Mouse (Mus musculus) lung, adult 2 months (tissue): ENCODE results near the gene Sash1. TPM values are rescaled to one million over a fixed set of nuclear protein-coding genes. Genes with fewer than 3 reads are reported as not detected.
A peak's percentile ranks its signal among the peaks of the same experiment; 100 is the strongest.

Experiments
- DNase-seq: peaks from one replicate; pipeline ENCODE4 v3.0.0; 2022
- H3K4me1 ChIP-seq: fragments of 200-500 bp; 2 replicates; pipeline ENCODE4 v1.6.1; 2011; ENCODE audit warnings: low read length; ENCODE audit not compliant: control insufficient read depth, insufficient read depth
- H3K4me3 ChIP-seq: fragments of 200-500 bp; replicated peaks from 2 replicates; pipeline ENCODE3; 2011; ENCODE audit warnings: low read depth, mild to moderate bottlenecking, control low read depth, low read length; ENCODE audit errors: extremely low read depth
- CTCF ChIP-seq: fragments of 200-500 bp; IDR thresholded peaks from 2 replicates; pipeline ENCODE4 v1.5.1; 2011; ENCODE audit warnings: mild to moderate bottlenecking, low read length, control low read depth; ENCODE audit not compliant: insufficient read depth
- POLR2A ChIP-seq: fragments of 200-500 bp; IDR thresholded peaks from 2 replicates; pipeline ENCODE4 v1.6.1; 2011; ENCODE audit warnings: low read depth, mild to moderate bottlenecking, control low read depth, low read length, borderline replicate concordance; ENCODE audit errors: extremely low read depth
- WGBS: fragments of 180-500 bp; shearing (Covaris S2); methylation state at CpG from one replicate; pipeline ENCODE4 v1.1.7; 2018; 5-methylcytosine and 5-hydroxymethylcytosine counted together
- polyA plus RNA-seq: library from polyadenylated mRNA; depleted of rRNA; stranded (reverse); fragments of >200 nt; gene quantifications from 2 replicates; pipeline ENCODE4 v1.2.3, GENCODE M21; 2012

Gene Sash1
- polyA plus RNA-seq, 1 experiment = 34.9 TPM

DNA sequence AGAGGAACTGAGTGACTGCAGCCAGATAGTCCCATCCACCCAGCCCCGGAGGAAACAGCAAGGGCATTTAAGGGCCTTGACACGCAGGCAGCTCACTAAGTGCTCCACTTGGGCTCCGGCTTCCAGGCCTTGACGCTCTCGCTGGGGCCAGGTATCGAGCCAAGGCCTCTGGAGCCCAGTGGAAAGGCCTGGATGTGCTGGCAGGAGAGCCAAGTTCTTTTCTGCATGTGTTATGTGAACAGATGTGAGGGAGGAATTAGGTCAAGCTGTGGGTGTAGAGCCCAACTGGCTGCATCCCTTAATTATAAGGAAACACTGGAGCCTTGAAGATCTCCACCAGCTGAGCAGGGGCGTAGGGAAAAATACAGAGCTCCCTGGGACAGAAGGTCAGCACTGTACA is 133.4 kb downstream of the Sash1 start:
- Histone ChIP-seq H3K4me1 (peaks cover 6% of the 10 kb centered on the region), H3K4me3 (no peak overlapping the region)
- no peak for TF ChIP-seq CTCF
- TF ChIP-seq POLR2A = no peak
- 59% methylated on average over 7 of the region's 7 CpGs for WGBS
- no peak for DNase-seq

DNA sequence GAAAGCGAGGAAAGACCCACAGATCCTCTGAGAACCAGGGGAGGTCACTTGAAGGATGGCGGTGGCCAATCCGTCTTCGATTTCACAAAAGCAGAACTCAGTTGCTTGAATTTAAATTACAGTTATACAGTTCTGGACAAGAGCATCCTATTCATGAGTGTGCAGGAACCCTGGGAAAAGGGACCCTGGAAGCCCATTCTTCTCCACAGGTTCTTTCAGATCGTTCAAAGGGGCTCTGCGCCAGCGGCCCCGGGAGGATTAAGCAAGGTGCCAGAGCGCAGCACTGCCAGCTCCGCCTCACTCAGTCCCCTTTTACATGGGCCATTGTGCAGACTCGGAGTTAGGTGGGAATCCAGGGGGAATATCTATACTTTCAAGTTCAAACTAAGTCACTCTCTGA is 136.3 kb downstream of the Sash1 start:
- WGBS = 75% methylated on average over 11 of the region's 11 CpGs
- no peak for DNase-seq
- Histone ChIP-seq H3K4me1 (no peaks in the 10 kb centered on the region; the same call in 1 of the 2 replicates), H3K4me3 (no peak overlapping the region)
- TF ChIP-seq POLR2A (no peak), CTCF (no peak)

DNA sequence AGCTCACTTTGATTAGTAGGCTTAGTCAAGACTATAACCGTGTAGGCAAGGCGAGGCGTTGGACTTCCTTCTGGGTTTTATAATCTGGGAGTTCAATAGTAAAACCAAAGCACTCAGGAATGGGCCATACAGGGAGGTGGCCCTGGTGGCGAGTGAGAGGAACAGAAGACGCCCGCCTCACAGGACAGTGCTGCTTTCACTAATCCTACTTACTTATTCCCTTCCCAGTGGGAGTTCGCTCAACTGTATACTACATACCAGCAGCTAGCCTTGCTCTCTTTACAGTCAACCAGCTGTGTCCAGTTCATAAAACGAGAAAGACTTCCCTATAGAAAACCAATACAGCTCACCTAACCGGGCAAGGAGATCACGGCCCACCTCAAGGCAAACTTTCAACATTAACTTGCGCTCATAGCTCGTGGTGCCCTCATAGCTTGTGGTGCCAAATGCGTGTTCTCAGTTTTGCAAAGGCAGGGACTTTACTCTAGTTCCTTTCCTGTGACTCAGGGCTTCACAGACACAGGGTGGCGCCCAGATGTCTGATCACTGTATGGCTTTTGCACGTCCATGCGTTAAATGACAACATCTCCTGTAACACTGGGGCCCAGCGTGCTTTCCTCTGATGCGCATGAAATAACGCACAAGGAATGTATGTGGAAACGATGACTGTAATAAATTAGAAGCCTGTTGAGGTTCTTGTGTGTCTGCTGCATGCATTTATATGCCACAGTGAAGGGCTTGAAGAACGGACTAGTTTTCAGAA is 138.2 kb downstream of the Sash1 start:
- TF ChIP-seq CTCF (no peak), POLR2A (no peak)
- H3K4me1 ChIP-seq = no peaks in the 10 kb centered on the region; the same call in 1 of the 2 replicates
- WGBS = 88% methylated on average over 21 of the region's 21 CpGs
- no peak overlapping the region for H3K4me3 ChIP-seq
- DNase-seq = no peak

- no peaks in the 10 kb centered on the region for H3K4me1 ChIP-seq
- TF ChIP-seq CTCF = no peak
- TF ChIP-seq POLR2A = no peak
- DNase-seq = no peak
- no peak overlapping the region for H3K4me3 ChIP-seq
- WGBS = 63% methylated on average over 14 of the region's 14 CpGs
These were observed 139.7 kb downstream of the Sash1 start for GRCm38 (mm10) chr10:8746082-8746696.

GRCm38 (mm10) chr10:8742872-8743271 is 143.0 kb downstream of the Sash1 start:
- Histone ChIP-seq H3K4me3 (no peak overlapping the region), H3K4me1 (no peaks in the 10 kb centered on the region)
- 29% methylated on average over 2 of the region's 2 CpGs for WGBS
- TF ChIP-seq CTCF = peak; percentile 75
- no peak for TF ChIP-seq POLR2A
- DNase-seq = peak; percentile 66

DNA sequence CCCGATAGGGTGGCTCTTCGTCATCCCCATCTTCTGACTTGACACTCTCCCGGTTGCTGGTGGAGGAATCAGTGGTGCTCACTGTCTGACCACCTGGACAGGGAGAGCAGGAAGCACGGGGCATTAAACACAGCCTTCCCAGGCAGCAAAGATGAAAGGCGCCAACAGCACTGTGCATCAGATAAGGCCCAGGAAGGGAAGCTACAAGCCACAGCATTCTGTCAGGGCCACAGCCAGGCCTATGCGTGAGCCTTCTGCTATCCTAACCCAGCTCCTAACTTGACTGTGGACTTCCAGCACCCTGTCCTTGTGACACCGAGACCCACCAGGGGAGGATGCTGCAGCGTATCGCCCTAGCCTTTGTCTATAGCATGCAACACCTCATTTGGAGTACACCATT is 144.4 kb downstream of the Sash1 start:
- WGBS = 77% methylated on average over 9 of the region's 9 CpGs
- TF ChIP-seq POLR2A (no peak), CTCF (no peak)
- no peaks in the 10 kb centered on the region for H3K4me1 ChIP-seq
- DNase-seq = no peak
- H3K4me3 ChIP-seq = no peak overlapping the region

GRCm38 (mm10) chr10:8740797-8741196 is 145.1 kb downstream of the Sash1 start:
- Histone ChIP-seq H3K4me3 (no peak overlapping the region), H3K4me1 (no peaks in the 10 kb centered on the region)
- no peak for TF ChIP-seq POLR2A
- TF ChIP-seq CTCF = no peak
- WGBS = 79% methylated on average over 5 of the region's 5 CpGs
- no peak for DNase-seq

- DNase-seq = no peak
- TF ChIP-seq POLR2A (no peak), CTCF (no peak)
- no peaks in the 10 kb centered on the region for H3K4me1 ChIP-seq
- 83% methylated on average over 34 of the region's 34 CpGs for whole genome bisulfite sequencing
- H3K4me3 ChIP-seq = no peak overlapping the region
These were observed 156.2 kb downstream of the Sash1 start for GRCm38 (mm10) chr10:8729387-8730337.

GRCm38 (mm10) chr10:8719345-8719744 is 166.5 kb downstream of the Sash1 start:
- H3K4me1 ChIP-seq = 0 out of 2 replicates have a peak, but pooled peaks cover 2% of the 10 kb centered on the region
- DNase-seq = no peak
- no peak overlapping the region for H3K4me3 ChIP-seq
- WGBS = 69% methylated on average over 13 of the region's 13 CpGs
- no peak for TF ChIP-seq CTCF
- TF ChIP-seq POLR2A = no peak
